Mouse (Mus musculus) forebrain, embryonic 14.5 days (tissue): ENCODE results near the gene H1foo. TPM values are rescaled to one million over a fixed set of nuclear protein-coding genes. Genes with fewer than 3 reads are reported as not detected.

Source experiments
- ATAC-seq: fragments of 200-750 bp; cut with Nextera tagmentation; 2 replicates; pipeline ENCODE4 v1.8.0; 2017; ENCODE audit warnings: mild to moderate bottlenecking, moderate library complexity
- DNase-seq: peaks from one replicate; pipeline ENCODE4 v3.0.0-alpha.2; 2015; ENCODE audit warnings: low spot score
- H3K27ac ChIP-seq: fragments of 300-500 bp; sonication (generic); 2 replicates; pipeline ENCODE4 v1.5.1; 2014; ENCODE audit warnings: low read depth, mild to moderate bottlenecking, control low read depth, low read length, moderate library complexity
- H3K27me3 ChIP-seq: fragments of 300-500 bp; sonication (generic); replicated peaks from 2 replicates; pipeline ENCODE4 v1.6.1; 2014; ENCODE audit warnings: low read length, control low read depth, mixed read lengths; ENCODE audit not compliant: control insufficient read depth, insufficient read depth
- H3K36me3 ChIP-seq: fragments of 300-500 bp; sonication (generic); 2 replicates; pipeline ENCODE4 v1.6.1; 2014; ENCODE audit warnings: low read length, control low read depth; ENCODE audit not compliant: control insufficient read depth, insufficient read depth
- H3K4me1 ChIP-seq: fragments of 300-500 bp; sonication (generic); 2 replicates; pipeline ENCODE4 v1.6.1; 2014; ENCODE audit warnings: antibody characterized with exemption, low read length, control low read depth; ENCODE audit not compliant: control insufficient read depth, insufficient read depth
- H3K4me2 ChIP-seq: fragments of 300-500 bp; sonication (generic); 2 replicates; pipeline ENCODE4 v1.6.1; 2014; ENCODE audit warnings: mild to moderate bottlenecking, control low read depth, low read length
- H3K4me3 ChIP-seq: fragments of 300-500 bp; sonication (generic); 2 replicates; pipeline ENCODE4 v1.5.1; 2014; ENCODE audit warnings: low read depth, low read length, control low read depth
- H3K9ac ChIP-seq: fragments of 300-500 bp; sonication (generic); 2 replicates; pipeline ENCODE4 v1.6.1; 2014; ENCODE audit warnings: mild to moderate bottlenecking, low read length, control low read depth, moderate library complexity
- H3K9me3 ChIP-seq: fragments of 300-500 bp; sonication (generic); replicated peaks from 2 replicates; pipeline ENCODE4 v1.6.1; 2016; ENCODE audit warnings: low read length, control low read depth, mixed read lengths; ENCODE audit not compliant: control insufficient read depth
- WGBS: fragments of 180-500 bp; shearing (Covaris S2); extraction: QIAGEN DNeasy Blood & Tissue Kit; methylation state at CpG from one replicate; pipeline ENCODE4 v1.1.7; 2014; 5-methylcytosine and 5-hydroxymethylcytosine counted together
- polyA plus RNA-seq: library from polyadenylated mRNA; unstranded; fragments of >200 nt; fragmentation: Nextera tagmentation; extraction: Ambion mirVana; gene quantifications from 2 replicates; pipeline ENCODE4 v1.2.1, GENCODE M21; 2014

H1foo gene
- polyA plus RNA-seq, 1 experiment from 2014 or later = not detected

DNA sequence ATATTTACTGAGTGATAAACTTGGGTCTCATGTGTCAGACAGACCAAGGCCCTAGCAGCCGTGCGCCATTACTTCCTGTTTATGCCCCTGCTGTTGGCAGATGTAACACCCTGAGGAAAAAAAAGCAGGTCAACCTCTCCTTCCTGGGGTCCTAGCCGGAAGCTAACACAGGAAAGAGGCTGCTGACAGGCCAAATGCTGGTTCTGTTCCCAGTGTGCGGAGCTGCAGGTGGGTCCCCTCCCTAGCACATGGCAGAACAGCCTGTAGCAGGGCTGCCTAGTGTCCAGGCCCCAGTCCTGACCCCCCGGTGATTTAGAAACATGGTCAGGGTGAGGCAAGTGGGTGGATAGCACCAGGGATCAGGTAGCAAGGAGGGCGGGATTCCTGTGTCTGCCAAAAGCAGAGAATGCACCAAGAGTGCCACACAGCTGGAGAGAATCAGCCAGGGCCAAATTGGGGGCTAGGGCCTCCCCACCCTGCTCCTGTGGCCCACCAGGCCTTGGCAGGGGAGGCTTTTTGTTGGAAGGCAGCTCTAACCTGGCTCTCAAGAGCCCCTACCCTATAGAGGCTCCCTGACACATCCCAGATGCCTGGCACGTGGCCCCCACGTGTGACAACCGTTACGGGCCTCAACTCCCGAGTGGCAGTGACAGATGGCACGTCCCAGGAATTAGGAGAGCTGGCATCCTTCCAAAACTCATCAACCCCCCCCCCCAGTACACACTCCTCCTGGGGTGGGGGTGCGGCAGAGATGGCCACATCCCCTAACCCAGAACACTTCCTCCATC, 26.7 kb downstream of the H1foo start:
- Histone ChIP-seq H3K4me1 (peaks cover 14% of the 10 kb centered on the region), H3K36me3 (0 out of 2 replicates have a peak, but pooled peaks cover 2% of the 10 kb centered on the region), H3K4me3 (no peak overlapping the region), H3K4me2 (no peak overlapping the region), H3K27me3 (no peaks in the 10 kb centered on the region), H3K9me3 (no peaks in the 10 kb centered on the region), H3K27ac (peak overlapping the region; percentile 50), H3K9ac (no peak overlapping the region)
- ATAC-seq (peak; percentile 82), DNase-seq (peak; percentile 72)
- WGBS = 45% methylated on average over 13 of the region's 13 CpGs

DNA sequence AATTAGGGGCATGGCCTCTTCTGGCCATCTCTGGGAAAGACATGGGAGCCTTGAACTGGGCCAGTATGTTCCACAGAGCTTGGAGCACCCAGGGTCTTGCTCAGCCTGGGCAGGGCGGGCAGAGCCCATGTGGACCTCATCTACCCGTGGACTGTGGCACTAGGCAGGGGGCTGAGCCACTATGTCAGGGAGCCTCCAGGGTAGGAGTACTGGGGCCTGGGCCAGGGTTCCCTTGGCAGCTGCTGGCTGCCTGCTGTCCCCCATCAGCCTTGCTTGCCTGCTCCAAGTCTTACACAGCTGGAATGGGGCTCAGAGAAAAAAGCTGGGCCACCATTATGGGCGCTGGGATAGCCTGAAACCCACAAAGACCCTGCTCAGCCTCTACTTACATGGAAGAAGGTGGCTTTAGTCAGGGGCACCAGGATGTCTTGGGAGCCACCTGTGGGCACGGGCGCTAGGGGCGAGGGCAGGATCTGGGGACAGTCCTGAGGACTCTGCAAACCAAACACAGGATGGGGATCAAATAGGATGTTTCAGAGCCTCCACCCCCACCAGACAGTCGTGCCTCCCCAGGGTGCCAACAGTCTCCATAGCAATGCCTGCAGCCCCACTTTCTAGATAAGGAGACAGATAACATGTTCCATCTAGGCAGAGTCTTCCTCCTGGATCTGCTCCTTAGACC, 27.5 kb downstream of the H1foo start:
- no peak overlapping the region for H3K4me3 ChIP-seq
- peak; percentile 36; the same call in 1 of the 2 replicates for ATAC-seq
- H3K9ac ChIP-seq = no peak overlapping the region
- no peak for DNase-seq
- H3K27ac ChIP-seq = peak overlapping the region; percentile 50; the same call in 1 of the 2 replicates
- H3K27me3 ChIP-seq = no peaks in the 10 kb centered on the region
- H3K36me3 ChIP-seq = 0 out of 2 replicates have a peak, but pooled peaks cover 2% of the 10 kb centered on the region
- no peaks in the 10 kb centered on the region for H3K9me3 ChIP-seq
- H3K4me2 ChIP-seq = no peak overlapping the region
- WGBS = 76% methylated on average over 7 of the region's 7 CpGs
- peaks cover 14% of the 10 kb centered on the region for H3K4me1 ChIP-seq

DNA sequence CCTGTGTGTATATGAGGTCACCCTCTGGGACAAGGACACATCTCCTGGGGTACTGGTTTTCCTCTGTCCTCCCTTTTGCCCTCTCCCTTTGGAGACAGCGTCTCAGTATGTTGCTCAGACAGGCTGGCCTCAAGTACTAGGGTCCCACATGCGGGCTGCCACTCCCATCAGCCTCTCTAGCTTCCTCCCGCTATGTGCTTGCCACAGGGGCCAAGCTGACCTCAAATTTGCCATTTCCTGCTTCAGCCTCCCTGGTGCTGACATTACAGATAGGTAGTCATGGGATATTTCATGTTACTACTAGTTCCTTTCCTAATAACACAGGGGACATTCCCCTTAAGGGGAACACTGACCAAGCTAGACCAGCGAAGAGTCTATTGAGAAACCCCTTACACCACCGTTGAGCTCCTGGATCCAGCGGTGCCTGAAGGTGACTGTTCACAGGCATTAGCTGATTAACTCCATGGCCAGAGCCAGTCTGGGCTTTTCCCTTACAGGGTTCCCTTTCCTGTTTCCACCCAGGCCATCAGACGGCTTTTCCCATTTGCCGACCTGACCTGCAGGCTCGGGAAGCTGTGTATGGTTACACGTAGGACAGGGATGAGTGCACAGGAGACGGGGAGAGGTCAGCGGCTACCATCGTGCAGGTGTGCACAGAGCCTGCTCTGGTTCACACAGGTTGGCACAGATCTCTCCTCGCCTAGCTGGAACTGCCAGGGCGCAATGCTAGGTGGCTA, 28.6 kb downstream of the H1foo start:
- H3K9me3 ChIP-seq = no peaks in the 10 kb centered on the region
- DNase-seq (no peak), ATAC-seq (no peak)
- no peak overlapping the region for H3K4me2 ChIP-seq
- no peaks in the 10 kb centered on the region for H3K27me3 ChIP-seq
- no peak overlapping the region for H3K9ac ChIP-seq
- H3K36me3 ChIP-seq = 0 out of 2 replicates have a peak, but pooled peaks cover 2% of the 10 kb centered on the region
- 91% methylated on average over 15 of the region's 15 CpGs for WGBS
- H3K27ac ChIP-seq = no peak overlapping the region
- H3K4me3 ChIP-seq = no peak overlapping the region
- H3K4me1 ChIP-seq = peaks cover 14% of the 10 kb centered on the region

DNA sequence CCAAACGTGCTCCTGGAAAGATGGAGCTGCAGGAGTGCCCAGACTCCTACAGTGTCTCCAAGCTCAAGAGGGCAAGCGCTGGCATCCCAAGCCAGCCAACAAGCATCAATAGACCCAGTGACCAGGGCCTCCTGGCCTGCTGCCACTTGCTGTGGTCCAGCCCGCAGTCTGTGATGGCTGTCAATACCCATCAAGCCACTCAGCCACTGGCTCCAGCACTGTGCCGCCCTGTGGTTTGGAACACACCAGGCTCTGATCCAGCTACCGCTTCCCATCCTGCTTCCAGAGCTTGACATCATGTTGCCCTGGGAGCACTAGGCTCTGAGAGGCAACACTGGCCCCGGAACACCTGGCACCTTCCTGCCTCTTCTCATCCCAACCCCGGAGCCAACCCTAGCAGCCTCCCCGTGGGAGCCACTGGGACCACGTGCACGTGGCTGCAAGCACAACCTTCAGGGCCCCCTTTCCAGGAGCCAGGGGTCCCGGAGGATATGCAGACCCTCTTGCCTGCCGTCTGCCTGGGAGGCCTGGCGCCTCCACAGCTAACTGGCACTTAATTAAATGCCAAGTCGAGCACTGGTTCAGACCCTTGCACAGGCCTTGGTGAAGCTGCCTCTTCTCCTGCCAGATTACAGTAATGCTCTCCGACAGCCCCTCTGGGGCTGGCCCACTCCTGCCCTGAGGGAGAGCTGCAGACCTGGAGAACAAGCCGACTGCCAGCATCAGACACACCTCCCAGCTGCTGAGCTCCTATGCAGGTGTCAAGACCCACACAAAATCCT, 29.3 kb downstream of the H1foo start:
- peaks cover 14% of the 10 kb centered on the region for H3K4me1 ChIP-seq
- no peaks in the 10 kb centered on the region for H3K9me3 ChIP-seq
- no peak overlapping the region; the same call in 1 of the 2 replicates for H3K27ac ChIP-seq
- H3K27me3 ChIP-seq = no peaks in the 10 kb centered on the region
- H3K36me3 ChIP-seq = 0 out of 2 replicates have a peak, but pooled peaks cover 2% of the 10 kb centered on the region
- WGBS = 73% methylated on average over 16 of the region's 16 CpGs
- H3K4me2 ChIP-seq = no peak overlapping the region
- ATAC-seq (no peak), DNase-seq (no peak)
- no peak overlapping the region for H3K4me3 ChIP-seq
- H3K9ac ChIP-seq = no peak overlapping the region

GRCm38 (mm10) chr6:115975606-115976005, 30.9 kb downstream of the H1foo start:
- no peak overlapping the region for H3K9ac ChIP-seq
- no peak overlapping the region for H3K27ac ChIP-seq
- DNase-seq (no peak), ATAC-seq (no peak)
- no peaks in the 10 kb centered on the region for H3K9me3 ChIP-seq
- H3K4me3 ChIP-seq = no peak overlapping the region
- H3K4me2 ChIP-seq = no peak overlapping the region
- no peaks in the 10 kb centered on the region for H3K27me3 ChIP-seq
- 0 out of 2 replicates have a peak, but pooled peaks cover 2% of the 10 kb centered on the region for H3K36me3 ChIP-seq
- WGBS = 82% methylated on average over 8 of the region's 8 CpGs
- peaks cover 14% of the 10 kb centered on the region for H3K4me1 ChIP-seq

GRCm38 (mm10) chr6:115977810-115978209, 33.1 kb downstream of the H1foo start:
- Histone ChIP-seq H3K9me3 (no peaks in the 10 kb centered on the region), H3K4me1 (0 out of 2 replicates have a peak, but pooled peaks cover 5% of the 10 kb centered on the region), H3K4me2 (no peak overlapping the region), H3K27me3 (no peaks in the 10 kb centered on the region), H3K9ac (no peak overlapping the region), H3K36me3 (0 out of 2 replicates have a peak, but pooled peaks cover 2% of the 10 kb centered on the region), H3K27ac (no peak overlapping the region), H3K4me3 (no peak overlapping the region)
- WGBS = 92% methylated on average over 15 of the region's 15 CpGs
- ATAC-seq = no peak
- DNase-seq = no peak

DNA sequence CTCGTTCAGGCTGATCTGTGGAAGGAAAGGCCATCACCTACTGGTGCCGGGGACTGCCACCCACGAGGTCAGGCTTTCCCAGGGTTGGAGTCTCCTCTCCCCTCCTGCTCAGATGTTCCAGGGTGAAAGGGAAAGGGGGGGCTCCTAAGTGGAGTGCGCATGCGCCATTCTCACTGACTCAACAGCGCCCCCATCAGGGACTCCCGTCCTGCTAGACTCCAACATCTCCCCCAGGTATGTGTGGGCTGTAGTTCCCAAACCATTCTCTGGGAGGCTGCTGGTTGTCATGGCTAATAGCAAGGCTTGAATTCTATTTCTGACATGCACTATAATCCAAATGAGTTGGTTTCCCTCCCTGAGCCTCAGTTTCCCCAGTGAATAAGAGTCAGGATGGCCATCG, 33.9 kb downstream of the H1foo start:
- DNase-seq (no peak), ATAC-seq (no peak)
- Histone ChIP-seq H3K4me1 (0 out of 2 replicates have a peak, but pooled peaks cover 5% of the 10 kb centered on the region), H3K36me3 (0 out of 2 replicates have a peak, but pooled peaks cover 2% of the 10 kb centered on the region), H3K27me3 (no peaks in the 10 kb centered on the region), H3K9me3 (no peaks in the 10 kb centered on the region), H3K27ac (no peak overlapping the region), H3K4me2 (no peak overlapping the region), H3K4me3 (no peak overlapping the region), H3K9ac (no peak overlapping the region)
- 60% methylated on average over 8 of the region's 8 CpGs for WGBS

- no peak overlapping the region for H3K4me3 ChIP-seq
- no peak for ATAC-seq
- no peak overlapping the region for H3K9ac ChIP-seq
- no peak overlapping the region for H3K4me2 ChIP-seq
- no peaks in the 10 kb centered on the region for H3K9me3 ChIP-seq
- 63% methylated on average over 7 of the region's 7 CpGs for WGBS
- no peaks in the 10 kb centered on the region for H3K27me3 ChIP-seq
- no peaks in the 10 kb centered on the region for H3K36me3 ChIP-seq
- peaks cover 2% of the 10 kb centered on the region; the same call in 1 of the 2 replicates for H3K4me1 ChIP-seq
- no peak for DNase-seq
- no peak overlapping the region for H3K27ac ChIP-seq
Observed at GRCm38 (mm10) chr6:115982889-115983288, 38.2 kb downstream of the H1foo start.
